Mouse (Mus musculus): ENCODE results near the gene Atxn7.

Atxn7 gene

GRCm38 (mm10) chr14:14066241-14066640, 105.0 kb downstream of the Atxn7 start:
- no peak for DNase-seq

GRCm38 (mm10) chr14:14067648-14068472, 106.6 kb downstream of the Atxn7 start:
- peak; percentile 67 for DNase-seq

- no peak for DNase-seq
Measured at GRCm38 (mm10) chr14:14068553-14068952, 107.3 kb downstream of the Atxn7 start.

GRCm38 (mm10) chr14:14070541-14071315, 109.5 kb downstream of the Atxn7 start:
- DNase-seq, result no peak

GRCm38 (mm10) chr14:14071456-14071855, 110.2 kb downstream of the Atxn7 start:
- no peak for DNase-seq

- DNase-seq, result no peak
Measured at GRCm38 (mm10) chr14:14080604-14081194, 119.5 kb downstream of the Atxn7 start.

GRCm38 (mm10) chr14:14083811-14084210, 122.6 kb downstream of the Atxn7 start:
- no peak for DNase-seq

- DNase-seq, result no peak
Measured at GRCm38 (mm10) chr14:14086711-14087263, 125.5 kb downstream of the Atxn7 start.

GRCm38 (mm10) chr14:14087348-14087747, 126.1 kb downstream of the Atxn7 start:
- DNase-seq, result no peak

GRCm38 (mm10) chr14:14088016-14088791, 127.0 kb downstream of the Atxn7 start:
- DNase-seq, result no peak

- DNase-seq, result no peak
Measured at GRCm38 (mm10) chr14:14090571-14090970, 129.3 kb downstream of the Atxn7 start.

GRCm38 (mm10) chr14:14098330-14098980, 137.2 kb downstream of the Atxn7 start:
- peak; percentile 81 for DNase-seq

GRCm38 (mm10) chr14:14100773-14101280, 139.6 kb downstream of the Atxn7 start:
- DNase-seq, result no peak

- DNase-seq, result no peak
Measured at GRCm38 (mm10) chr14:14101296-14101695, 140.1 kb downstream of the Atxn7 start.

- no peak for DNase-seq
Measured at GRCm38 (mm10) chr14:14104213-14104929, 143.1 kb downstream of the Atxn7 start.

- DNase-seq, result no peak
Measured at GRCm38 (mm10) chr14:14104930-14105318, 143.7 kb downstream of the Atxn7 start.

GRCm38 (mm10) chr14:14110710-14111109, 149.5 kb downstream of the Atxn7 start:
- no peak for DNase-seq

GRCm38 (mm10) chr14:14120230-14121096, 159.2 kb downstream of the Atxn7 start, which contains the start of gene Psmd6:
Psmd6 (minus strand) TSS chr14:14120984.
- DNase-seq, result peak; percentile 86

All from cerebellum, adult 11-12 months (tissue).